In genomic region chr11:120186145-120186740, GRCm38 (mm10) we compare ENCODE assay signal across 9 mouse cellular contexts. TPM values are rescaled to one million over a fixed set of nuclear protein-coding genes. Genes with fewer than 3 reads are reported as not detected.
A peak's percentile ranks its signal among the peaks of the same experiment; 100 is the strongest.
DNase-seq lines count a peak whose midpoint lies in the region; ATAC-seq and TF ChIP-seq lines count a peak whose summit lies in the region.
"Had no signal": no experiment of that assay in that cellular context is flagged by ENCODE, and none has a peak within 500 bp of the region (broad histone marks: within the 10 kb centered on the region; RNA-seq: fewer than 3 reads in every experiment).

No protein-coding gene starts in this region.

- peak overlapping the region; percentile 95 for H3K4me2 ChIP-seq in heart, embryonic 16.5 days (ENCODE audit: low read depth, low read length)
- H3K4me2 ChIP-seq in liver, postnatal 0 days (ENCODE audit: low read depth, low read length) = peak overlapping the region; percentile 83

- no peak for TF ChIP-seq CTCF in liver, postnatal 0 days (IDR thresholded peaks at IDR 0.05; ENCODE audit: low read depth)

- H3K27ac ChIP-seq in ES-E14 (ENCODE audit: insufficient read depth, low read depth, low read length, poor library complexity, severe bottlenecking) = no peak overlapping the region
- H3K27ac ChIP-seq in heart, embryonic 16.5 days (ENCODE audit: low read length) = peak overlapping the region; percentile 90
- peak overlapping the region; percentile 77 for H3K27ac ChIP-seq in liver, postnatal 0 days (ENCODE audit: low read depth)
- H3K27ac ChIP-seq: macrophage had no signal

- H3K36me3 ChIP-seq in ES-E14 (ENCODE audit: control insufficient read depth, insufficient read depth, low read length, poor library complexity, severe bottlenecking) = no peaks in the 10 kb centered on the region
- no peaks in the 10 kb centered on the region for H3K36me3 ChIP-seq in heart, embryonic 16.5 days (ENCODE audit: control insufficient read depth, insufficient read depth)
- H3K36me3 ChIP-seq in liver, postnatal 0 days (replicated peaks; ENCODE audit: insufficient read depth, low read length) = no peaks in the 10 kb centered on the region

- H3K4me1 ChIP-seq in ES-E14 (ENCODE audit: control insufficient read depth in 2 of 2, insufficient read depth in 2 of 2, low read length in 2 of 2, poor library complexity in 1 of 2) = peaks cover 25 to 28% of the 10 kb centered on the region in 2 experiments
- peaks cover 45% of the 10 kb centered on the region for H3K4me1 ChIP-seq in heart, embryonic 16.5 days (ENCODE audit: control insufficient read depth, insufficient read depth, low read length)
- peaks cover 15% of the 10 kb centered on the region for H3K4me1 ChIP-seq in liver, postnatal 0 days (ENCODE audit: insufficient read depth)

- intact Hi-C loops in heart, postnatal 14 days (cut with DNase I) = loop anchor here (5.0 kb wide), 1 partner anchor 161 kb away; the partner anchor contains the start of gene Actg1

- no peak for TF ChIP-seq EP300 in liver, postnatal 0 days (IDR thresholded peaks at IDR 0.05; ENCODE audit: low read depth)

- 15% methylated on average over 18 of the region's 18 CpGs for WGBS in heart, embryonic 16.5 days
- 24% methylated on average over 18 of the region's 18 CpGs for WGBS in liver, postnatal 0 days (ENCODE audit: insufficient replicate concordance)

- peak; percentile 68 for DNase-seq in heart, adult 11 months
- DNase-seq in heart, postnatal 14 days = no peak
- no peak for DNase-seq in ES-E14 (ENCODE audit: low read depth, low spot score)
- no peak for DNase-seq in liver, postnatal 0 days
- DNase-seq in urinary bladder, postnatal 36 days (ENCODE audit: low spot score in 2 of 2) = no peak

- peak overlapping the region; percentile 65 to 85 for H3K4me3 ChIP-seq in ES-E14 (ENCODE audit: insufficient read depth in 1 of 2, low read depth in 1 of 2, low read length in 2 of 2, poor library complexity in 1 of 2, severe bottlenecking in 1 of 2)
- H3K4me3 ChIP-seq in heart, embryonic 16.5 days (ENCODE audit: low read length) = peak overlapping the region; percentile 61
- H3K4me3 ChIP-seq in liver, postnatal 0 days (ENCODE audit: low read depth, low read length) = peak overlapping the region; percentile 68

- H3K9ac ChIP-seq in ES-E14 (ENCODE audit: insufficient read depth, low read depth, low read length, poor library complexity, severe bottlenecking) = peak overlapping the region; percentile 52
- H3K9ac ChIP-seq in heart, embryonic 16.5 days (ENCODE audit: low read length) = peak overlapping the region; percentile 79
- peak overlapping the region; percentile 76 for H3K9ac ChIP-seq in liver, postnatal 0 days (replicated peaks)

- H3K9me3 ChIP-seq in ES-E14 (ENCODE audit: control insufficient read depth, insufficient read depth, low read depth, low read length) = no peaks in the 10 kb centered on the region
- H3K9me3 ChIP-seq in heart, embryonic 16.5 days (replicated peaks; ENCODE audit: control insufficient read depth, low read length) = no peaks in the 10 kb centered on the region
- H3K9me3 ChIP-seq in liver, postnatal 0 days (ENCODE audit: low read length) = no peaks in the 10 kb centered on the region

- no peaks in the 10 kb centered on the region for H3K27me3 ChIP-seq in heart, embryonic 16.5 days (ENCODE audit: control insufficient read depth, insufficient read depth, low read length)
- H3K27me3 ChIP-seq in liver, postnatal 0 days (ENCODE audit: insufficient read depth, low read length) = peaks cover 48% of the 10 kb centered on the region

- ATAC-seq in heart, embryonic 16.5 days (replicated peaks; ENCODE audit: extremely low read depth, insufficient read depth, low FRiP score) = no peak
- ATAC-seq in liver, postnatal 0 days = no peak
- no peak for ATAC-seq in frontal cortex, adult (ENCODE audit: low TSS enrichment)
- no peak for ATAC-seq in megakaryocyte-erythroid progenitor cell, adult 5-6 weeks (replicated peaks; ENCODE audit: low FRiP score, low TSS enrichment, poor library complexity, severe bottlenecking)

- in situ Hi-C loops in ES-E14 (cut with MboI; ENCODE audit: low sequenced_read_pairs in 2 of 2, unreplicated experiment in 2 of 2) = no loop called here

TF ChIP-seq in ES-E14, 5 proteins besides CTCF, POLR2A, EP300 and RAD21:
- TF ChIP-seq ZNF384 (IDR thresholded peaks at IDR 0.05; ENCODE audit: low read depth, low read length) = no peak
- TF ChIP-seq CHD2 (IDR thresholded peaks at IDR 0.05; ENCODE audit: low read depth, low read length) = no peak
- TF ChIP-seq MAFK (IDR thresholded peaks at IDR 0.05; ENCODE audit: insufficient read depth, low read depth, low read length) = no peak
- TF ChIP-seq HCFC1 (IDR thresholded peaks at IDR 0.05; ENCODE audit: borderline replicate concordance, insufficient read depth, low read length) = no peak
- TF ChIP-seq ZC3H11A (IDR thresholded peaks at IDR 0.05; ENCODE audit: borderline replicate concordance, low read depth, low read length) = no peak
TF ChIP-seq in ES-E14: peak in this region for 0.

RNA-seq across cellular contexts. Expression of gene Slc38a10, which starts 35.1 kb away (rescaled TPM):
- total RNA-seq in heart, postnatal 14 days (2021) = 10 to 100 TPM; 78.7 to 83.5 TPM
- total RNA-seq in ES-E14 (2012; rRNA removed) = 146 and 216 TPM in 2 replicates
- 87.3 and 93.5 TPM in 2 replicates for polyA plus RNA-seq in heart, embryonic 16.5 days (2015; fragmentation: Nextera tagmentation; extraction: Ambion mirVana)
- polyA plus RNA-seq in liver, postnatal 0 days (2015; fragmentation: Nextera tagmentation; extraction: Ambion mirVana) = 25.0 and 28.0 TPM in 2 replicates
- total RNA-seq in megakaryocyte-erythroid progenitor cell, adult 5-6 weeks (2014; fragmentation: Nextera tagmentation) = 47.0 and 56.6 TPM in 2 replicates
- total RNA-seq in megakaryocyte-erythroid progenitor cell, adult 5-6 weeks (2017) = 33.2 and 37.4 TPM in 2 replicates

RNA-seq across cellular contexts. Expression of gene Bahcc1, which starts 46.5 kb away (rescaled TPM):
- total RNA-seq in heart, postnatal 14 days (2021) = 10 to 100 TPM in 1 of 2 experiments, 1 to 10 TPM in 1; 7.8 to 10.0 TPM
- 11.7 and 16.3 TPM in 2 replicates for total RNA-seq in ES-E14 (2012; rRNA removed)
- polyA plus RNA-seq in heart, embryonic 16.5 days (2015; fragmentation: Nextera tagmentation; extraction: Ambion mirVana) = 4.6 and 4.7 TPM in 2 replicates
- polyA plus RNA-seq in liver, postnatal 0 days (2015; fragmentation: Nextera tagmentation; extraction: Ambion mirVana) = 1.1 and 1.2 TPM in 2 replicates
- total RNA-seq in megakaryocyte-erythroid progenitor cell, adult 5-6 weeks (2014; fragmentation: Nextera tagmentation) = 25.6 and 30.1 TPM in 2 replicates
- 6.7 and 7.0 TPM in 2 replicates for total RNA-seq in megakaryocyte-erythroid progenitor cell, adult 5-6 weeks (2017)
